Mouse (Mus musculus) stomach, embryonic 16.5 days (tissue): ENCODE data around the gene Hoxa6. TPM values are rescaled to one million over a fixed set of nuclear protein-coding genes. Genes with fewer than 3 reads are reported as not detected.

Source experiments
- ATAC-seq: fragments of 200-750 bp; cut with Nextera tagmentation; 2 replicates; pipeline ENCODE4 v1.8.0; 2017; ENCODE audit warnings: moderate number of reproducible peaks, moderate TSS enrichment; ENCODE audit not compliant: insufficient read depth, low FRiP score
- H3K27ac ChIP-seq: fragments of 300-500 bp; sonication (generic); 2 replicates; pipeline ENCODE4 v1.5.1; 2014; ENCODE audit warnings: low read length
- H3K27me3 ChIP-seq: fragments of 300-500 bp; sonication (generic); 2 replicates; pipeline ENCODE4 v1.6.1; 2014; ENCODE audit warnings: low read length, control low read depth, mixed read lengths; ENCODE audit not compliant: control insufficient read depth, insufficient read depth
- H3K36me3 ChIP-seq: fragments of 300-500 bp; sonication (generic); 2 replicates; pipeline ENCODE4 v1.6.1; 2014; ENCODE audit warnings: low read length; ENCODE audit not compliant: control insufficient read depth, insufficient read depth
- H3K4me1 ChIP-seq: fragments of 300-500 bp; sonication (generic); 2 replicates; pipeline ENCODE4 v1.6.1; 2014; ENCODE audit warnings: low read length, control low read depth, mixed read lengths; ENCODE audit not compliant: control insufficient read depth, insufficient read depth
- H3K4me2 ChIP-seq: fragments of 300-500 bp; sonication (generic); 2 replicates; pipeline ENCODE4 v1.6.1; 2014; ENCODE audit warnings: low read depth, low read length, mixed read lengths
- H3K4me3 ChIP-seq: fragments of 300-500 bp; sonication (generic); replicated peaks from 2 replicates; pipeline ENCODE4 v1.5.1; 2014; ENCODE audit warnings: mild to moderate bottlenecking, low read length
- H3K9ac ChIP-seq: fragments of 300-500 bp; sonication (generic); 2 replicates; pipeline ENCODE4 v1.6.1; 2014; ENCODE audit warnings: low read length
- H3K9me3 ChIP-seq: fragments of 300-500 bp; sonication (generic); replicated peaks from 2 replicates; pipeline ENCODE4 v1.6.1; 2016; ENCODE audit warnings: low read length, control low read depth; ENCODE audit not compliant: control insufficient read depth
- WGBS: fragments of 180-500 bp; shearing (Covaris S2); extraction: QIAGEN DNeasy Blood & Tissue Kit; methylation state at CpG from one replicate; pipeline ENCODE4 v1.1.7; 2014; 5-methylcytosine and 5-hydroxymethylcytosine counted together
- polyA plus RNA-seq: library from polyadenylated mRNA; unstranded; fragments of >200 nt; fragmentation: Nextera tagmentation; extraction: Ambion mirVana; gene quantifications from 2 replicates; pipeline ENCODE4 v1.2.1, GENCODE M21; 2015

Gene Hoxa6
- polyA plus RNA-seq, 1 experiment from 2014 or later = 1.3 TPM

GRCm38 (mm10) chr6:52218643-52219215 is 10.2 kb upstream of the Hoxa6 start:
- 24% methylated on average over 14 of the region's 14 CpGs for WGBS
- no peak for ATAC-seq
- Histone ChIP-seq H3K27me3 (peaks cover 88% of the 10 kb centered on the region), H3K36me3 (no peaks in the 10 kb centered on the region), H3K9me3 (no peaks in the 10 kb centered on the region), H3K4me3 (0 out of 2 replicates have a peak overlapping the region, but pooled peaks have one; percentile 47), H3K4me1 (peaks cover 8% of the 10 kb centered on the region; the same call in 1 of the 2 replicates), H3K4me2 (peak overlapping the region; percentile 24; the same call in 1 of the 2 replicates), H3K27ac (no peak overlapping the region), H3K9ac (peak overlapping the region; percentile 58; the same call in 1 of the 2 replicates)

- H3K9me3 ChIP-seq = no peaks in the 10 kb centered on the region
- peaks cover 89% of the 10 kb centered on the region for H3K27me3 ChIP-seq
- H3K4me1 ChIP-seq = peaks cover 8% of the 10 kb centered on the region; the same call in 1 of the 2 replicates
- ATAC-seq = no peak
- no peaks in the 10 kb centered on the region for H3K36me3 ChIP-seq
- peak overlapping the region; percentile 56 for H3K27ac ChIP-seq
- 16% methylated on average over 23 of the region's 23 CpGs for WGBS
- peak overlapping the region; percentile 40 for H3K4me2 ChIP-seq
- peak overlapping the region; percentile 58 for H3K9ac ChIP-seq
- H3K4me3 ChIP-seq = peak overlapping the region; percentile 47
Observed at GRCm38 (mm10) chr6:52217895-52218642, 9.5 kb upstream of the Hoxa6 start.

- peak; percentile 54; the same call in 1 of the 2 replicates for ATAC-seq
- no peaks in the 10 kb centered on the region for H3K9me3 ChIP-seq
- H3K9ac ChIP-seq = peak overlapping the region; percentile 58
- peak overlapping the region; percentile 40 for H3K4me2 ChIP-seq
- H3K4me1 ChIP-seq = peaks cover 8% of the 10 kb centered on the region; the same call in 1 of the 2 replicates
- peak overlapping the region; percentile 56; the same call in 1 of the 2 replicates for H3K27ac ChIP-seq
- WGBS = under 1% methylated on average over 25 of the region's 25 CpGs
- peak overlapping the region; percentile 47 for H3K4me3 ChIP-seq
- peaks cover 86% of the 10 kb centered on the region for H3K27me3 ChIP-seq
- no peaks in the 10 kb centered on the region for H3K36me3 ChIP-seq
Observed at GRCm38 (mm10) chr6:52217459-52217768, 8.9 kb upstream of the Hoxa6 start.

- Histone ChIP-seq H3K9ac (peak overlapping the region; percentile 68), H3K27me3 (peaks cover 85% of the 10 kb centered on the region), H3K4me1 (peaks cover 6% of the 10 kb centered on the region; the same call in 1 of the 2 replicates), H3K27ac (peak overlapping the region; percentile 7; the same call in 1 of the 2 replicates), H3K36me3 (no peaks in the 10 kb centered on the region), H3K4me2 (peak overlapping the region; percentile 40), H3K4me3 (peak overlapping the region; percentile 47), H3K9me3 (no peaks in the 10 kb centered on the region)
- 2% methylated on average over 60 of the region's 60 CpGs for WGBS
- ATAC-seq = no peak
Observed at GRCm38 (mm10) chr6:52216691-52217458, 8.4 kb upstream of the Hoxa6 start.

GRCm38 (mm10) chr6:52215771-52216535 is 7.4 kb upstream of the Hoxa6 start:
- H3K27ac ChIP-seq = no peak overlapping the region
- 5% methylated on average over 30 of the region's 30 CpGs for WGBS

GRCm38 (mm10) chr6:52215070-52215469 is 6.5 kb upstream of the Hoxa6 start:
- Histone ChIP-seq H3K4me2 (peak overlapping the region; percentile 40; the same call in 1 of the 2 replicates), H3K27ac (no peak overlapping the region), H3K9ac (no peak overlapping the region), H3K36me3 (no peaks in the 10 kb centered on the region), H3K4me1 (0 out of 2 replicates have a peak, but pooled peaks cover 4% of the 10 kb centered on the region), H3K4me3 (no peak overlapping the region), H3K27me3 (peaks cover 80% of the 10 kb centered on the region), H3K9me3 (no peaks in the 10 kb centered on the region)
- 29% methylated on average over 3 of the region's 3 CpGs for whole genome bisulfite sequencing
- ATAC-seq = no peak

More at GRCm38 (mm10) chr6:52215771-52216535, 7.4 kb upstream of the Hoxa6 start:
- Histone ChIP-seq H3K4me3 (peak overlapping the region; percentile 47), H3K9ac (peak overlapping the region; percentile 56), H3K27me3 (peaks cover 86% of the 10 kb centered on the region), H3K9me3 (no peaks in the 10 kb centered on the region), H3K4me2 (peak overlapping the region; percentile 40), H3K36me3 (no peaks in the 10 kb centered on the region), H3K4me1 (0 out of 2 replicates have a peak, but pooled peaks cover 4% of the 10 kb centered on the region)
- no peak for ATAC-seq

- Histone ChIP-seq H3K9me3 (no peaks in the 10 kb centered on the region), H3K4me2 (peak overlapping the region; percentile 84), H3K9ac (no peak overlapping the region), H3K4me1 (0 out of 2 replicates have a peak, but pooled peaks cover 4% of the 10 kb centered on the region), H3K27ac (no peak overlapping the region), H3K36me3 (no peaks in the 10 kb centered on the region), H3K27me3 (peaks cover 79% of the 10 kb centered on the region), H3K4me3 (no peak overlapping the region)
- ATAC-seq = no peak
- WGBS = 35% methylated on average over 5 of the region's 5 CpGs
Observed at GRCm38 (mm10) chr6:52214271-52214670, 5.7 kb upstream of the Hoxa6 start.
